In the genomic region with DNA sequence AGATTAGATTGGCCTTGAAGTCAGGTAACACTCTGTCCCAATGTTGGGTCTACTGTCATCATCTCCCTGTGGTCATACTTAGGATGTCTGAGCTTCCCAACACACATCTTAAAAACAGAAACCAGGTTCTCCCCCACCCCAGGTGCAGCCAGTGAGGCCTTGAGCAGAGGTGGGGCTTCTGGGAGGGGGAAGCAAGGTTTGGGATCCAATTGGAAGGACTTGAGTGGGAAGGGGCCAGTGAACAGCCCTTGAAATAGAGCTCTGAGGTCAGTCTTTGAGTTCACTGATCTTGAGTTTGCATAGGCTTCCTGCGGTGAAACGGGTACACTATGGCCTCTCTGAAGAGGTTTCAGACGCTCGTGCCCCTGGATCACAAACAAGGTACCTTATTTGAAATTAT, we compare ENCODE assay signal across 10 mouse cellular contexts. TPM values are rescaled to one million over a fixed set of nuclear protein-coding genes. Genes with fewer than 3 reads are reported as not detected.
DNase-seq lines count a peak whose midpoint lies in the region; ATAC-seq lines count a peak whose summit lies in the region.
"Had no signal": no experiment of that assay in that cellular context is flagged by ENCODE, and none has a peak within 500 bp of the region (broad histone marks: within the 10 kb centered on the region; RNA-seq: fewer than 3 reads in every experiment).

TSS of gene Gm20509 (plus strand) at position 290 of the 400 bp plus-strand sequence.

- H3K4me1 ChIP-seq in kidney, embryonic 14.5 days (ENCODE audit: control insufficient read depth, insufficient read depth, low read length), result peaks cover 5% of the 10 kb centered on the region; the same call in 1 of the 2 replicates
- no peaks in the 10 kb centered on the region for H3K4me1 ChIP-seq in embryonic facial prominence, embryonic 11.5 days (ENCODE audit: control insufficient read depth, insufficient read depth, low read length)
- peaks cover 9% of the 10 kb centered on the region; the same call in 1 of the 2 replicates for H3K4me1 ChIP-seq in hindbrain, embryonic 15.5 days (replicated peaks)
- H3K4me1 ChIP-seq in midbrain, embryonic 13.5 days (replicated peaks), result peaks cover 10% of the 10 kb centered on the region

- peak within 1 kb of the TSS; percentile 45 for H3K4me3 ChIP-seq in kidney, embryonic 14.5 days (ENCODE audit: low read length)
- H3K4me3 ChIP-seq in embryonic facial prominence, embryonic 11.5 days (ENCODE audit: low read depth, low read length), result peak within 1 kb of the TSS; percentile 42
- H3K4me3 ChIP-seq in hindbrain, embryonic 15.5 days, result peak within 1 kb of the TSS; percentile 39
- peak within 1 kb of the TSS; percentile 48 for H3K4me3 ChIP-seq in midbrain, embryonic 13.5 days (replicated peaks)

- DNase-seq in kidney, postnatal 25 days, result no peak
- DNase-seq in embryonic facial prominence, embryonic 11.5 days (ENCODE audit: low spot score), result no peak
- DNase-seq in adrenal gland, postnatal 36 days, result no peak
- no peak for DNase-seq in urinary bladder, adult 2 months (ENCODE audit: low spot score)
- DNase-seq: cerebellum, postnatal 14 days; kidney, postnatal 36 days had no signal

- H3K4me2 ChIP-seq in kidney, embryonic 14.5 days (replicated peaks; ENCODE audit: low read depth, low read length), result peak within 1 kb of the TSS; percentile 93
- H3K4me2 ChIP-seq in embryonic facial prominence, embryonic 11.5 days (ENCODE audit: low read depth, low read length), result peak within 1 kb of the TSS; percentile 93
- peak within 1 kb of the TSS; percentile 70 for H3K4me2 ChIP-seq in hindbrain, embryonic 15.5 days
- H3K4me2 ChIP-seq in midbrain, embryonic 13.5 days (replicated peaks), result peak within 1 kb of the TSS; percentile 84

- H3K9me3 ChIP-seq in kidney, embryonic 14.5 days (ENCODE audit: control insufficient read depth, low read length), result no peaks in the 10 kb centered on the region
- no peaks in the 10 kb centered on the region for H3K9me3 ChIP-seq in embryonic facial prominence, embryonic 11.5 days (replicated peaks; ENCODE audit: control insufficient read depth, low read length)
- no peaks in the 10 kb centered on the region for H3K9me3 ChIP-seq in hindbrain, embryonic 15.5 days
- H3K9me3 ChIP-seq in midbrain, embryonic 13.5 days, result no peaks in the 10 kb centered on the region

- H3K27ac ChIP-seq in kidney, embryonic 14.5 days (ENCODE audit: low read depth, low read length), result no peak within 1 kb of the TSS
- no peak within 1 kb of the TSS for H3K27ac ChIP-seq in embryonic facial prominence, embryonic 11.5 days (replicated peaks; ENCODE audit: low read depth, low read length)
- H3K27ac ChIP-seq in hindbrain, embryonic 15.5 days (replicated peaks), result no peak within 1 kb of the TSS
- no peak within 1 kb of the TSS for H3K27ac ChIP-seq in midbrain, embryonic 13.5 days

- ATAC-seq in kidney, embryonic 14.5 days (ENCODE audit: low FRiP score, low TSS enrichment), result no peak
- no peak for ATAC-seq in embryonic facial prominence, embryonic 11.5 days (replicated peaks; ENCODE audit: insufficient number of reproducible peaks, low FRiP score, low TSS enrichment, low read depth)
- ATAC-seq in hindbrain, embryonic 15.5 days (ENCODE audit: low FRiP score, low read depth), result no peak
- no peak for ATAC-seq in midbrain, embryonic 13.5 days
- no peak for ATAC-seq in cerebellum, adult (ENCODE audit: insufficient number of reproducible peaks, low FRiP score, low TSS enrichment)

- H3K36me3 ChIP-seq in kidney, embryonic 14.5 days (ENCODE audit: control insufficient read depth, insufficient read depth, low read length), result no peaks in the 10 kb centered on the region
- H3K36me3 ChIP-seq in embryonic facial prominence, embryonic 11.5 days (replicated peaks; ENCODE audit: control insufficient read depth, insufficient read depth, low read depth, low read length), result no peaks in the 10 kb centered on the region
- no peaks in the 10 kb centered on the region for H3K36me3 ChIP-seq in hindbrain, embryonic 15.5 days
- no peaks in the 10 kb centered on the region for H3K36me3 ChIP-seq in midbrain, embryonic 13.5 days

- H3K27me3 ChIP-seq in kidney, embryonic 14.5 days (ENCODE audit: control insufficient read depth, insufficient read depth, low read length), result peaks cover 15% of the 10 kb centered on the region
- H3K27me3 ChIP-seq in embryonic facial prominence, embryonic 11.5 days (ENCODE audit: control insufficient read depth, insufficient read depth, low read length), result peaks cover 6% of the 10 kb centered on the region; the same call in 1 of the 2 replicates
- H3K27me3 ChIP-seq in hindbrain, embryonic 15.5 days, result peaks cover 47% of the 10 kb centered on the region
- H3K27me3 ChIP-seq in midbrain, embryonic 13.5 days, result peaks cover 53% of the 10 kb centered on the region

- WGBS in kidney, embryonic 14.5 days, result 95% methylated on average over 4 of the region's 4 CpGs
- WGBS in embryonic facial prominence, embryonic 11.5 days, result 96% methylated on average over 4 of the region's 4 CpGs
- 90% methylated on average over 4 of the region's 4 CpGs for WGBS in hindbrain, embryonic 15.5 days
- WGBS in midbrain, embryonic 13.5 days, result 93% methylated on average over 4 of the region's 4 CpGs

- peak within 1 kb of the TSS; percentile 59 for H3K9ac ChIP-seq in kidney, embryonic 14.5 days (ENCODE audit: low read depth, low read length)
- peak within 1 kb of the TSS; percentile 61 for H3K9ac ChIP-seq in embryonic facial prominence, embryonic 11.5 days (replicated peaks; ENCODE audit: low read length)
- H3K9ac ChIP-seq in hindbrain, embryonic 15.5 days, result peak within 1 kb of the TSS; percentile 39
- peak within 1 kb of the TSS; percentile 65 for H3K9ac ChIP-seq in midbrain, embryonic 13.5 days (replicated peaks)

RNA-seq across cellular contexts. Expression of gene Gm20509, which starts in this region (rescaled TPM):
- not detected in 2 replicates for polyA plus RNA-seq in kidney, embryonic 14.5 days (2014; fragmentation: Nextera tagmentation; extraction: Ambion mirVana)
- polyA plus RNA-seq in embryonic facial prominence, embryonic 11.5 days (2014; fragmentation: Nextera tagmentation; extraction: Ambion mirVana), result 0.24 TPM in 1 of 2 replicates, not detected in the other
- not detected in 2 replicates for polyA plus RNA-seq in hindbrain, embryonic 15.5 days (2015; fragmentation: Nextera tagmentation; extraction: Ambion mirVana)
- not detected in 2 replicates for polyA plus RNA-seq in midbrain, embryonic 13.5 days (2015; fragmentation: Nextera tagmentation; extraction: Ambion mirVana)
- total RNA-seq in adrenal gland, postnatal 36 days (2021), result under 1 TPM in 1 of 2 experiments, not detected in 1; 0.40 TPM
- polyA plus RNA-seq in urinary bladder, adult 2 months (2012; rRNA removed), result not detected in 2 replicates
